Mouse (Mus musculus): ENCODE data around the gene Psmd13.

- TF ChIP-seq CTCF (IDR thresholded peaks at IDR 0.05; ENCODE audit: borderline replicate concordance, extremely low read depth, insufficient read depth, insufficient read length) (no peak), POLR2A (IDR thresholded peaks at IDR 0.05; ENCODE audit: borderline replicate concordance, extremely low read depth, insufficient read depth, insufficient read length, poor library complexity, severe bottlenecking) (no peak)
Observed at GRCm38 (mm10) chr7:140938896-140939295, 57.1 kb downstream of the Psmd13 start.

Measured in brain, embryonic 14.5 days (tissue).